Mouse (Mus musculus) central nervous system, embryonic 18 days (tissue): ENCODE data around the gene Cyp2f2. TPM values are rescaled to one million over a fixed set of nuclear protein-coding genes. Genes with fewer than 3 reads are reported as not detected.

ENCODE experiments used
- polyA plus RNA-seq: library from polyadenylated mRNA; depleted of rRNA; stranded (reverse); fragments of >200 nt; gene quantifications from 2 replicates; pipeline ENCODE4 v1.2.3, GENCODE M21; 2012; rRNA removed

Cyp2f2 gene
- polyA plus RNA-seq, result 0.08 and 0.17 TPM in 2 replicates

DNA sequence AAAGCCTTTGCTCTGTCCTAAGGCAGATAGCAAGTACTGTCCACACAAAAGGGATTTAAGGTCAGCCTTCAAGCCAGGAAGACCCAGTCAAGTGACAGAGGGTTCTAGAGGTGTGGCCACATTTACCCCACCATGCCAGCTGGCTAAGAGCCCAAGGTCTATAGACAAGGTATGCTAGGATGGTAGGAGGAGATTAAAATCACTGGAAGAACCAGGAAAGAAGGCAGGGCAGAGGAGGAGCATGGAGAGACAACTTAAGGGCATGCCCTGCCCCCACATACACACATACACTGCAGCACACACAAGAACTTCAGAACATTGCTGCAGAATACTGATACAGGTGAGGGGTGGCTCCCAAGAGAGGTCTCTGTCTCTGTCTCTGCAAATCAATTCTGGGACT is at the start of gene Cyp2f2:
Cyp2f2 (plus strand) TSS at position 234 of the 400 bp plus-strand sequence.

DNA sequence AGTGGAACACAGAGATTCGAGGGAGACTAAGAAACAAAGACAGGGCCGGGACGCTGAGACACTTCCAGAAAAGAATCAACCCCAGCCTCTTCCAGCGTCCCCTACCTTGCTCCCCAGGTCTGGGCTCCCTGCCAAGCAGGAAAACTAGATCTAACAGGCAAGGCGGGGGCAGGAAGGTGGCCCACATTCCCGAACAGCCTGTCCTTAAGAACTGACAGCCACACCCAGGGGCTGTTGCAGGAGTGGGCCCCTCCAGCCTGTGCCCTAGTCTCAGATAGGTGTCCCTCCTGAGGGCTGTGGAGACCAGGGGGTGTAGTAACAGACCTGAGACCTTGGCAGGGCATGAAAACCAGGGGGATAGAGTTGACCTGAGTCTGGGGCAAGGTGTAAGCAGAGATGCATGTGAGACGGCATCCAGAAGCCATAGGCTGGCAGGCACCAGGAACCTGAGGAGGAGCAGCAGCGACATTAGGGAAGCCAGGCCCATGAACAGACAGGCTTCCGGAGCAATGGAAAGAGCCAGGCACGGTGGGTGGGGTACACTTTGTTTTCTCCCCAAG is 33.6 kb downstream of the Cyp2f2 start, which contains the start of gene Cyp2t4:
Cyp2t4 (plus strand) TSS at position 510 of the 560 bp plus-strand sequence.

DNA sequence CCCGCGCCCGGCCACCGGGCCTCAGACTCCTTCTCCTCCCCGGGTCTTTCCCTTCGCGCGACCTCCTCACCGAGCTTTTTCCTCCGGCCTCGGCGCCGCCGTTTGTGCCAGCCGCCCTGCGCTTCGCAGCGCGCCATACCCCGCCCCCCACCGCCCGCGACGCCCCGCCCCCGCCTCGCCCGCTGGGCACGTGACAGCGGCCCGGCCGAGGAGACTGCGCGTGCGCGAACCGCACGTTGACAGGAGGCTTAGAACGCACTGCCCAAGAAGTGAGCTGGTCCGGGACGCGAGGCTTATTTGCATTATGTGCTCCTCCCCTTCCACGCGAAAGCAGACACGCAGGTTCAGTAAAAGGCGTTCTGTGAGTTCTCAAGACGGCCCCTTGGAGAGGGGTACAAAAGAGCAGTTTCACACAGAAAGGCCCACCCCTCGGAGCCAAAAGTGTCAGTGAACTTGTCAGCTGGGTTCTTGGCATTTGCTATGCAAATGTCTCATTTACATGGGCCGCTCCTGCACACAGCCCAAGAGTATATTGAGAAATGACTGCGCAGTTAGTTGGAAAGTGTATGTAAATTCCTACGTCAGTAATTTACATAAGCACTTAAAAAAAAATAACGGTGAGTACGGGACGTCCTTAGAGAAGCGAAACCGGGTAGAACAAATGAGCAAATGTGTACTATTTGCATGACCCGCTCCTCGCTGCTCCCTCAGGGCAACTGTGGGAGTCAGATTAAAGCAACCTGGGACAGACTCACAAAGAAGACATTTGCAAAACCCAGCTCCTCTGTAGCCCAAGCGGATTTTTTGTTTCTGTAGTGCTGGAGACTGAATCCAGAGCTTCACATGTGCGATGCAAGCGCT is 47.1 kb downstream of the Cyp2f2 start, which contains the start of gene Egln2:
Egln2 (minus strand) TSS at position 189 of the 861 bp plus-strand sequence.

DNA sequence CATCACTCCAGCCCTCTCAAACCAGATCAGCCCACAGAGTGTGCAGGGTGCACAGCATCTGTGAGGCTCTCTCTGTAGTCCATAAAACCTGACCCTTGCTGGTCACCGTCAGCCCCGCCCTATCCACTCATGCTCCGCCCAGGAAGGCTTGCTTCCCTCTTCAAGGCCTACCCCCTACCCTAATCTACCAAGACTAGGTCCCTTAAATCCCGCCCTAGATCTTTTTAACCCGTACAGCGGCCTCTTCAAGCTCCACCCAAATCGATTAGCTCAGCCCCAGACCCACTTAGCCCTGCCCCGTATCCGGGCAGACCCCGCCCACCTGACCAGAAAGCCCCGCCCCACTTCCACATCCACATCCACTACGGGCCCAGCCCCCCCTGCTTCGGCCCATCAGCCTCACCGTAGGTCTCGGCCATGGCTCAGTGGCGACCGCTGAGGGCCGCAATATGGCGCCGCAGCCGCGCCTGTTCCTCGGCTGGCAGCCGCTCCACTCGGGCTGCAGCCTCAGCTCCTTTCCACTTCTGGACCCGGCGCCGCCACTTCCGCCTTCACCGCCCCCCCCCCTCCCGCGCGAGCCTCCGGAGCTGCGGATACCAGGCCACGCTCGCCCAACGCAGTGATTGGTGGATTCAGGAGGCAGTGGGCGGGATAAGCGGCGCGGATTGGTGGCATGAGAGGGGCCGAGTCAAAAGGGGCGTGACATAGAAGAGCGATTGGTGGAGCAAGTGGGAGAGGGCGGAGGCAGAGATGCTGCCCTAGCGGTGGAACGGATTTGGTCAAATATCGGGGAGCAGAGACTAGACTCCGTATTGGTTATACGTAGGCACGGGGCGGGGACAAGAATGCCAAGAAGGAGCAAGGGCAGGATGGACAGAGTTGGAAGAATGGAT is 58.9 kb downstream of the Cyp2f2 start, which contains the start of gene Rab4b:
Rab4b (minus strand) TSS at position 573 of the 893 bp plus-strand sequence.

DNA sequence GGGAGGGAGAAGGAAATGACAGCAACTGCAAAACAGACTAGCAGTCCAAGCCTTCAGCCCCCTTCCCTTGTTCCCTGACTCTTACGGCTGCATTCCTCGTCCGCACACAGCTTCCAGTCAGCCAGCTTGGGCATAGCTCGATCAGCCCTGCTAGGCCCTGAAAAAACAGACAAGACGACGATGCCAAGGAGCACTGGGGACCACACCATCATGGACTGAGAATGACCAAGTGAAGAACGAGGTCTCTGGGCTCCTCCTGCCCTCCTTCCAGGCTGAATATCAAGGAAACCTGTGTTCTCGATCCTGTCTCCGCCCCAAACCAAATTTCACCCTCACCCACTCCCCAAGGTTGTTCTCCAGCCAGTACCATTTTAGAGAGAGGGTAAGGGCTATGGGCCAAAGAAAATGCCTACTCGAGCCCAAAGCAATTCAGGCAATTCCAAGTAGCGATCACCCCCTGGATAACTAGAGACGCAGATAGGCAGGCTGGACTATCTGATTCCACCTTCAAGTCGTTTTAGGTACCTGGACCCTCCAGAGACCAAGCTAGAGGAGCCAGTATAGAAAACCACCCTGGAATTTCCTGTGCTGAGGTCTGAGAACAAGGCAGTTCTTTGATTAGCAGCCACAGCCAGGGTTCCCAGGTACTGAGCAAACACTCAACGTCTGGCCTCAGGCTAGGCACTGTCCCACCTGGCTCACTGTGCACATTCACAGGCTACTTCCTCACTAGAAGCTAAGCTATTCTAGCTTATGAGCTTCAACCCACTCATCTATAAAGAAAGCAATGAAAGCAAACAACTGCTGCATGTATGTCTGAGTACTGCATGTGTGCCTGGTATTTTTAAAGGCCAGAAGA is 61.4 kb downstream of the Cyp2f2 start, which contains the start of the genes Gm21983 and Mia:
Gm21983 (minus strand) TSS at position 250 of the 859 bp plus-strand sequence.
Mia (minus strand) TSS at position 321 of the 859 bp plus-strand sequence.

Other genes with a start within 250 kb of the Cyp2f2 start
- not detected in 2 replicates for gene Cyp2a22, start 180.5 kb upstream of the Cyp2f2 start, polyA plus RNA-seq
- not detected in 2 replicates for gene Cyp2a12, start 90.8 kb upstream of the Cyp2f2 start, polyA plus RNA-seq
- not detected in 2 replicates for gene Cyp2t4, start 33.8 kb downstream of the Cyp2f2 start, polyA plus RNA-seq
- gene Egln2, start 46.9 kb downstream of the Cyp2f2 start, polyA plus RNA-seq, result 107 and 114 TPM in 2 replicates
- 81.9 and 86.8 TPM in 2 replicates for gene Rab4b, start 59.0 kb downstream of the Cyp2f2 start, polyA plus RNA-seq
- 0.07 TPM in 1 of 2 replicates, not detected in the other for gene Gm21983, start 61.2 kb downstream of the Cyp2f2 start, polyA plus RNA-seq
- gene Mia, start 61.2 kb downstream of the Cyp2f2 start, polyA plus RNA-seq, result 11.9 and 25.3 TPM in 2 replicates
- gene BC024978, start 75.9 kb downstream of the Cyp2f2 start, polyA plus RNA-seq, result 8.8 and 9.5 TPM in 2 replicates
- gene Snrpa, start 76.4 kb downstream of the Cyp2f2 start, polyA plus RNA-seq, result 313 and 339 TPM in 2 replicates
- 13.8 and 14.0 TPM in 2 replicates for gene Itpkc, start 108.8 kb downstream of the Cyp2f2 start, polyA plus RNA-seq
- 31.9 and 34.2 TPM in 2 replicates for gene Coq8b, start 113.1 kb downstream of the Cyp2f2 start, polyA plus RNA-seq
- gene Numbl, start 138.5 kb downstream of the Cyp2f2 start, polyA plus RNA-seq, result 93.9 and 103 TPM in 2 replicates
- gene Ltbp4, start 217.8 kb downstream of the Cyp2f2 start, polyA plus RNA-seq, result 26.0 and 28.6 TPM in 2 replicates
- 100 and 119 TPM in 2 replicates for gene Shkbp1, start 236.1 kb downstream of the Cyp2f2 start, polyA plus RNA-seq
- gene Gm20479, start 237.5 kb downstream of the Cyp2f2 start, polyA plus RNA-seq, result 0.23 and 0.27 TPM in 2 replicates